Mouse (Mus musculus) embryo, embryonic 9.5 days (tissue): Measurements from ENCODE around the gene Dusp14.
A peak's percentile ranks its signal among the peaks of the same experiment; 100 is the strongest.

Source experiments
- DNase-seq: peaks from one replicate; pipeline ENCODE4 v3.0.0-alpha.2; 2017; ENCODE audit errors: extremely low spot score

Dusp14 gene

DNA sequence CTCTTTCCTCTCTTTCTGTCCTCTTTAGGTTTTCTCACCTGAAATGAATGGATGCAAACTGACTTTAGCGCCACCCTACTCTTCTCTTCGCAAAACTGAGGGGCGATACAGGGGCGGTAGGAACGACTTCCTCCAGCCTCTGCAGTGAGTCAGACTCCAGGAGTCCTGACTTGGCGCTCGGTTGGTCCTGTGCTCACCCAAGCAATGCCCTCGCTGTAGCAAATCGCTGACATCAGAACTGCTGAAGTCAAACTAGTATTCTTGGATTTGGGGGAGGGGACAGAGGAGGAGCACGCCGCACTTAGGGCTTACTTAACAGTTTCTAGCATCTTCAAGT lies at the start of gene Dusp14:
TSS of gene Dusp14 (minus strand) at position 228 of the 337 bp plus-strand sequence.
- DNase-seq, result peak; percentile 23

- DNase-seq, result no peak
Measured at GRCm38 (mm10) chr11:84117431-84117830, 48.4 kb upstream of the Dusp14 start.

DNA sequence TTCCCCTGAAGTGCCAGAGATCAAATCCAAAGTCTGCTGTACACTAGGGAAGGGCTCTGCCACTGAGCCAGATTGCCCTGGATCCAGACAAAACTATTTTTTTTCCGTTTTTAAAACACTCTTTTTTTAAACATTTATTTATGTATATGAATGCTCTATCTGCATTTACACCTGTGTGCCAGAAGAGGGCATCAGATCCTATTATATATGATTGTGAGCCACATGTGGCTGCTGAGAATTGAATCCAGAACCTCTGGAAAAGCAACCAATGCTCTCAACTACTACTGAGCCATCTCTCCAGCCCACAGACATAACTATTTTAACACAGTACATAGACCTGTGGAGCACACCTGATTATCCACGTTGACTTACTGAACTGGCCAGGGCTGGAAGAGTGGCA lies 47.2 kb upstream of the Dusp14 start:
- DNase-seq, result no peak

DNA sequence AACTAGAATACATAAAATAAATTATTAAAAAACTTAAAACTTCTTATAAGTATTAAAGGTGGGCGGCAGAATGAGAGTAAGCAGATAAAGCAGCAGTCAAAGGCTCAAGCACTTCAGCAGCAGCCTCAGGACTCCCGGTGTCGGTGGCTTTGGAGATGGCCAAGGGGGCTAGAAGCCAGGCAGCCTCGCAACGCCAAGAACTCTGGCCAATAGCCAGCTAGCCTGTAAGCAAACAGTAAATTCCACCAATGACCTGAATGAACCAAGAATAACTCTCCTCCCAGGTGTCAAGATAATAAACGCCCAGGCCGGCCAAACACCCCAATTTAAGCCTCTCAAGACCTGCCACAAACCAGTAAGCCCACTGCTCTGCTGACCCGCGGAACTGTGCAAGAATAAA lies 46.6 kb upstream of the Dusp14 start:
- no peak for DNase-seq

- DNase-seq, result no peak
Measured at GRCm38 (mm10) chr11:84113623-84114022, 44.6 kb upstream of the Dusp14 start.

- no peak for DNase-seq
Measured at GRCm38 (mm10) chr11:84107137-84107536, 38.1 kb upstream of the Dusp14 start.

- DNase-seq, result no peak
Measured at GRCm38 (mm10) chr11:84104036-84104435, 35.0 kb upstream of the Dusp14 start.

DNA sequence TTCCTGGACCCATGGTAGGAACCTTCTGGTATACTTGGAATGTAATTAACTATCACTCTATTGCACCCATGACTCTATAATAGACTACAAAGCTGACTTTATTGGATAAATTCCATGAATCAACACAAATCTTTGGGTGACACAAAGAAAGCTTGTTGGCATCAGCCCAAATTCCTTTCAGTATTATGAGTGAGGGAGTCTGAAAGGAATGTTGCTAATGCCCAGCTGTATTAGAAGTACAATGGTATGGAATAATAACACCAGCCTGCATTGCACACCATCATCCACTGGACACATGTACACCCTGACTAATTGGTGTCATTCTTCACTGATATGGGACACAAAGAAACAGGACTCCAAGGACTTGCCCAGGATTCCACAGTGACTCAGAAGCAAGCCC lies 32.1 kb upstream of the Dusp14 start:
- DNase-seq, result no peak

GRCm38 (mm10) chr11:84097251-84097998 lies 28.4 kb upstream of the Dusp14 start:
- no peak for DNase-seq

GRCm38 (mm10) chr11:84095084-84095483 lies 26.0 kb upstream of the Dusp14 start:
- DNase-seq, result no peak

DNA sequence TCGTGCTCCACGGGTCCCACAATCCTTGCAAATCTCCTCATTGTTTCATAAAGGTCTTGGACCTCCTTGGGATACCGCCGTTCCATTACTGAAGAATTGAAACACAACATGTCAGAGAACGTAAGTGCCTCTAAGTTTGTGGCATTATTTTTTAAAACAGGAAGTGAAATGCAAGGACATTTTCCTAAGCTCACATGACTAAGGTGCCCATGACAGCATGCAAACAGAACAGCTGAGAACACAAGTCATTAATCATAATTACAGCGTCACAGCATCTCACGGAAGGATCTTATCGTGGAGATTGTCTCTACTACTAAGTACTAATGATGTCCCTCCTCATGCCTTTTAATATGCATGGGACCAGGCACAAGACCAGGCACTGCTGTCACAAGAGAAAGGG lies 21.5 kb upstream of the Dusp14 start:
- no peak for DNase-seq

GRCm38 (mm10) chr11:84081901-84082300 lies 12.8 kb upstream of the Dusp14 start:
- DNase-seq, result no peak

GRCm38 (mm10) chr11:84080327-84080726 lies 11.3 kb upstream of the Dusp14 start:
- DNase-seq, result no peak

DNA sequence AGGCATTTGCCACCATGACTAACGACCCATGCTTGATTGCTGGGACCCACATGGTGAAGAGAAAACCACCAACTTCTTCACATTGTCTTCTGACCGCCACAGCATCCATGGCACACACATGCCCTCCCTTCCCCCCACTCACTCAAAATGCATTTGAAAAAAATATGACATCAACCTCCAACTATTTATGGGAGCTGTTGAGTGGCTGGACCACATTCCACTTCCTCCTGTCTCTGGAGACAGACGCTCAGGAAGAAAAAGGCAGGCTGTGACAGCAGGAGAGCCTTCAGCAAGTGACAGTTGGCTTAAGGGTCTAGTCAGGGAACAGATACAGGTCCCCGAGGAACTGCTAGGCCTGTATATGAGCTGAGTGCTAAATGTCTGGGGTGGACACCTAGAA lies 10.8 kb upstream of the Dusp14 start:
- DNase-seq, result no peak

- DNase-seq, result no peak
Measured at GRCm38 (mm10) chr11:84079361-84079760, 10.3 kb upstream of the Dusp14 start.

DNA sequence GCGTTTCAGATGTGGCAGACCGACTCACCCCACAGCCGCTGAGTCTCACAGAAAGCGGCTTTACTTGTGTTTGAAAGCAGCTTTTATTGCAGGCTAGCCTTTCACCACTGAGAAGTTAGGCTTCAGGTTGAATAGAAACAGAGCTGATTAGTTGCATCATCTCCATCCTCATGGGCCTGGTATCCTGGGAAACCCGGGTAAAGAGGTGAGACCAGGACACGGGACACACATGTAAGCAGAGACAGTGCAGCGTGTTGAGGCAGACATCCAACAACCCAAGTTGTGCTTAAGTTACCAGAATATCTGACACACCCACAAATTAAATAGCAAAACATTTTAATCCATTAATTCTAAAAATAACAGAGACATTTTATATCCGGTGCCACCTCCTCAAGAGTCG lies 9.5 kb upstream of the Dusp14 start:
- no peak for DNase-seq

- no peak for DNase-seq
Measured at GRCm38 (mm10) chr11:84077008-84077407, 7.9 kb upstream of the Dusp14 start.

GRCm38 (mm10) chr11:84073816-84074764 lies 5.0 kb upstream of the Dusp14 start:
- DNase-seq, result no peak

DNA sequence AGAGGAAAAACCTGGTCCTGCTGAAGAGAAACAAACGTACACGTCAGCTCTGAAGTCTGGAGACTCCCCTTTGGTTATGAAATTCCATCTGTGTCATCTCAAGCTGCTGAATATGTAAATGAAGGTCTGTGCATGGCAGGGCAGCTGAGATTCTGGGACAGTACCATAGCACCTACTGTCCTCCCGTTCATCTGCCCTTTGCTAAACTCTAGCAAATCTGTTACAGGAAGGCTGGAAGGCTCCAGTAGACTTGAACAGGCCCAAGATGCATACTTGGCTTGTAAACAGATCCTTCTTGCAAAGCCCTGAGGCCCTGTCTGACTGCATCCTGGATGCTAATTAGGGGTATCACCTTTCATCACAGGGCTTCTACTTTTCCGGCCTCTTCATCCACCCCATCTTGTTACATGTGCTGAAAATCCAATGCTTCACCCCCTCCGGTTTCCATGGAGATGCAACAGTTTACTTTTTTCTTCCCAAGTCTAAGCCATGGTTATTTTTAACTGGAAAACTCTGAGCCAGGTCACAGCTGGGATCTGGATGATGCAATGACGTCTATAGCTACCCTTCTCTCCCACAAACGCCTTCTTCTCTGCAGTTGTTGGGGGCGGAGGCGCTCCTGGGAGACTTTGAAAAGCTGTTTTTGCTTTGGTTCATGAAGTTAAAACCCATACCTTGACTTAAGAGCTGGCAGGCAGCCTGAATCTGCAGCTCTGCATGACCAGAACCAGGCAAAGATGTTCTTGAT lies 4.0 kb upstream of the Dusp14 start:
- DNase-seq, result peak; percentile 19

DNA sequence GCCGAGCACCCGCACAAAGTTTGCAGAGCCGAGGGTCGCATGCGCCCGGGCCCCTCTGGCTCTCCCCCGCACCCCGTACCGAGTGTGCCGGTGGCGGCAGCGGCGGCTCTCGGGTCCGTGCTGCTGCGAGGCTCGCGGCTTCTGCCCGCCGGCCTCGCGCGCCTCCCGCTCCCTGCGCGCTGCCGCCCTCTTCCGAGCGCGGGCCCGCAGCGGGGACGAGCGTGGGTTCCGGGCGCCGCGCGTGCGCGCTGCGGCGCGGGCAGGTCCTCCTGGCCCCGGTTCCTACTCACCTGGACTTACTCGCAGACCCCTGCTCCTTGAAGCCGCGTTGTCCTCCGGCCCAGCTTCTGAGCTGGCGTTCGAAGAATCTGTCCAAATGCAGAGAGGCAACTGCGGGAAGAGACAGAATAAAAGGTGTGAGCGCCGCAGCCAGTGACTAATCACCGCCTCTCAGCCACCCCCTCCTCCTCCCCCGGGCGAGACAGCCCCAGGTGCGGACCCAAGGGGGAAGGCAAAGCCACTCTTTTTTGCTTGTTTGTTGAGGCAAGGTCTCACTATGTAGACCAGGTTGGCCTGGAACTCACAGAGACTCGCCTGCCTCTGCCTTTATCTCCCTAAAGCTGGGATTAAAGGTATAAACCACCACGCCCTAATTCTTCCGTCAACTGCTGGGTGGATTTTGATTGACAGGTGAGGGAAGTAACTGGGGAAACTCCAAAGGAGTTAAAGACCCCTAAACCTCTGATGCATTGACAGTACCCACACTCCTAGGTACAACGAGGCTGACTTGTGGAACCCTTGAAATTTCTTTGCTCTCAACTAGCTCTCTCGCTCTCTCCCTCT lies 649 bp downstream of the Dusp14 start:
- peak; percentile 65 for DNase-seq

- DNase-seq, result peak; percentile 58
Measured at GRCm38 (mm10) chr11:84067720-84068190, 1.3 kb downstream of the Dusp14 start.
